Mouse (Mus musculus) liver, postnatal 0 days (tissue): ENCODE data around the gene Cdpf1.

Experiments used
- CTCF ChIP-seq: sonication (generic); IDR thresholded peaks from 2 replicates; pipeline ENCODE4 v1.5.1; 2016; ENCODE audit warnings: antibody characterized with exemption, low read depth
- EP300 ChIP-seq: IDR thresholded peaks from 2 replicates; pipeline ENCODE4 v1.6.1; 2016; ENCODE audit warnings: antibody characterized with exemption, low read depth, mild to moderate bottlenecking

- no peak for TF ChIP-seq CTCF
- TF ChIP-seq EP300 = no peak
These were observed 44.8 kb downstream of the Cdpf1 start for GRCm38 (mm10) chr15:85766677-85767076.
